Mouse (Mus musculus) kidney, postnatal 0 days (tissue): ENCODE results near the gene Glycam1. TPM values are rescaled to one million over a fixed set of nuclear protein-coding genes. Genes with fewer than 3 reads are reported as not detected.
A peak's percentile ranks its signal among the peaks of the same experiment; 100 is the strongest.

Experiments
- ATAC-seq: fragments of 200-750 bp; cut with Nextera tagmentation; replicated peaks from 2 replicates; pipeline ENCODE4 v1.8.0; 2017; ENCODE audit warnings: low read depth, moderate number of reproducible peaks, moderate TSS enrichment, moderate library complexity; ENCODE audit not compliant: low FRiP score
- DNase-seq: peaks from one replicate; pipeline ENCODE4 v3.0.0-alpha.2; 2016; ENCODE audit warnings: low spot score
- H3K27ac ChIP-seq: fragments of 300-500 bp; sonication (generic); 2 replicates; pipeline ENCODE4 v1.5.1; 2014; ENCODE audit warnings: mild to moderate bottlenecking
- H3K27me3 ChIP-seq: fragments of 300-500 bp; sonication (generic); 2 replicates; pipeline ENCODE4 v1.6.1; 2014; ENCODE audit warnings: low read length, mixed read lengths; ENCODE audit not compliant: insufficient read depth
- H3K36me3 ChIP-seq: fragments of 300-500 bp; sonication (generic); 2 replicates; pipeline ENCODE4 v1.6.1; 2014; ENCODE audit warnings: low read length, mixed read lengths; ENCODE audit not compliant: insufficient read depth
- H3K4me1 ChIP-seq: fragments of 300-500 bp; sonication (generic); replicated peaks from 2 replicates; pipeline ENCODE4 v1.6.1; 2014; ENCODE audit warnings: antibody characterized with exemption, low read length, mixed read lengths; ENCODE audit not compliant: insufficient read depth
- H3K4me2 ChIP-seq: fragments of 300-500 bp; sonication (generic); 2 replicates; pipeline ENCODE4 v1.6.1; 2014; ENCODE audit warnings: mild to moderate bottlenecking, low read length, moderate library complexity, mixed read lengths
- H3K4me3 ChIP-seq: fragments of 300-500 bp; sonication (generic); replicated peaks from 2 replicates; pipeline ENCODE4 v1.5.1; 2014; ENCODE audit warnings: low read depth, low read length
- H3K9ac ChIP-seq: fragments of 300-500 bp; sonication (generic); 2 replicates; pipeline ENCODE4 v1.6.1; 2014; ENCODE audit warnings: low read depth, low read length
- H3K9me3 ChIP-seq: fragments of 300-500 bp; sonication (generic); replicated peaks from 2 replicates; pipeline ENCODE4 v1.6.1; 2016; ENCODE audit warnings: low read length, inconsistent platforms, mixed read lengths
- CTCF ChIP-seq: IDR thresholded peaks from 2 replicates; pipeline ENCODE4 v1.5.1; 2016; ENCODE audit warnings: antibody characterized with exemption, low read depth, mild to moderate bottlenecking, moderate library complexity
- WGBS: fragments of 180-500 bp; shearing (Covaris S2); extraction: QIAGEN DNeasy Blood & Tissue Kit; methylation state at CpG from one replicate; pipeline ENCODE4 v1.1.7; 2014; 5-methylcytosine and 5-hydroxymethylcytosine counted together
- polyA plus RNA-seq: library from polyadenylated mRNA; unstranded; fragments of >200 nt; fragmentation: Nextera tagmentation; extraction: Ambion mirVana; gene quantifications from 2 replicates; pipeline ENCODE4 v1.2.1, GENCODE M21; 2015

The Glycam1 gene
- polyA plus RNA-seq, 1 experiment from 2014 or later, result not detected

- Histone ChIP-seq H3K9ac (no peak overlapping the region), H3K9me3 (no peaks in the 10 kb centered on the region), H3K4me2 (peak overlapping the region; percentile 51), H3K27ac (no peak overlapping the region), H3K27me3 (no peaks in the 10 kb centered on the region), H3K4me1 (no peaks in the 10 kb centered on the region), H3K36me3 (no peaks in the 10 kb centered on the region), H3K4me3 (peak overlapping the region; percentile 11; the same call in 1 of the 2 replicates)
- DNase-seq, result no peak
- peak; percentile 44 for ATAC-seq
- WGBS, result 12% methylated on average over 7 of the region's 7 CpGs
- TF ChIP-seq CTCF, result no peak
These were observed 51.3 kb downstream of the Glycam1 start for GRCm38 (mm10) chr15:103513621-103514031.

Other genes with a start within 250 kb of the Glycam1 start
- gene Zfp385a, start 225.0 kb downstream of the Glycam1 start, polyA plus RNA-seq, result 11.3 and 11.8 TPM in 2 replicates
- gene Itga5, start 198.3 kb downstream of the Glycam1 start, polyA plus RNA-seq, result 19.4 and 22.0 TPM in 2 replicates
- not detected in 2 replicates for gene Gtsf1, start 134.6 kb downstream of the Glycam1 start, polyA plus RNA-seq
- not detected in 2 replicates for gene Gtsf2, start 116.6 kb downstream of the Glycam1 start, polyA plus RNA-seq
- gene Nckap1l, start 111.3 kb downstream of the Glycam1 start, polyA plus RNA-seq, result 1.2 and 1.5 TPM in 2 replicates
- 3.5 and 3.9 TPM in 2 replicates for gene Pde1b, start 62.0 kb downstream of the Glycam1 start, polyA plus RNA-seq
- 85.5 and 93.2 TPM in 2 replicates for gene Ppp1r1a, start 27.1 kb downstream of the Glycam1 start, polyA plus RNA-seq
- not detected in 2 replicates for gene Mucl1, start 190.4 kb upstream of the Glycam1 start, polyA plus RNA-seq